Mouse (Mus musculus): Measurements from ENCODE around the gene Crtap. TPM values are rescaled to one million over a fixed set of nuclear protein-coding genes. Genes with fewer than 3 reads are reported as not detected.
"Not testable (repeated sequence)": the region's sequence is repeated elsewhere in the genome, so short reads cannot be mapped to it uniquely, and the experiment has no call there.

Crtap gene
- polyA plus RNA-seq, 1 experiment, result 28.8 TPM

- TF ChIP-seq CTCF (IDR thresholded peaks at IDR 0.05; ENCODE audit: extremely low read depth, insufficient read length, insufficient replicate concordance, low read depth, low read length) (no peak), POLR2A (IDR thresholded peaks at IDR 0.05; ENCODE audit: low read depth, low read length) (no peak)
- WGBS, result 58% methylated on average over 10 of the region's 10 CpGs
- Histone ChIP-seq H3K27me3 (ENCODE audit: control insufficient read depth, insufficient read depth, low read length) (no peaks in the 10 kb centered on the region), H3K4me3 (ENCODE audit: low read depth, low read length) (no peak overlapping the region), H3K36me3 (ENCODE audit: control insufficient read depth, insufficient read depth, low read length) (peaks cover 3% of the 10 kb centered on the region; the same call in 1 of the 2 replicates), H3K4me1 (ENCODE audit: control insufficient read depth, insufficient read depth, insufficient read length, low read length) (peaks cover 11% of the 10 kb centered on the region), H3K27ac (ENCODE audit: insufficient read depth, low read depth, low read length) (no peak overlapping the region)
These were observed 13.3 kb downstream of the Crtap start for GRCm38 (mm10) chr9:114377168-114377567.

- H3K4me1 ChIP-seq (ENCODE audit: control insufficient read depth, insufficient read depth, insufficient read length, low read length), result peaks cover 11% of the 10 kb centered on the region
- H3K36me3 ChIP-seq (ENCODE audit: control insufficient read depth, insufficient read depth, low read length), result 0 out of 2 replicates have a peak, but pooled peaks cover 3% of the 10 kb centered on the region
- no peak overlapping the region for H3K27ac ChIP-seq (ENCODE audit: insufficient read depth, low read depth, low read length)
- WGBS, result 89% methylated on average over 10 of the region's 10 CpGs
- no peaks in the 10 kb centered on the region for H3K27me3 ChIP-seq (ENCODE audit: control insufficient read depth, insufficient read depth, low read length)
- TF ChIP-seq POLR2A (IDR thresholded peaks at IDR 0.05; ENCODE audit: low read depth, low read length) (no peak), CTCF (IDR thresholded peaks at IDR 0.05; ENCODE audit: extremely low read depth, insufficient read length, insufficient replicate concordance, low read depth, low read length) (no peak)
- no peak overlapping the region for H3K4me3 ChIP-seq (ENCODE audit: low read depth, low read length)
These were observed 15.1 kb downstream of the Crtap start for GRCm38 (mm10) chr9:114375276-114375962.

DNA sequence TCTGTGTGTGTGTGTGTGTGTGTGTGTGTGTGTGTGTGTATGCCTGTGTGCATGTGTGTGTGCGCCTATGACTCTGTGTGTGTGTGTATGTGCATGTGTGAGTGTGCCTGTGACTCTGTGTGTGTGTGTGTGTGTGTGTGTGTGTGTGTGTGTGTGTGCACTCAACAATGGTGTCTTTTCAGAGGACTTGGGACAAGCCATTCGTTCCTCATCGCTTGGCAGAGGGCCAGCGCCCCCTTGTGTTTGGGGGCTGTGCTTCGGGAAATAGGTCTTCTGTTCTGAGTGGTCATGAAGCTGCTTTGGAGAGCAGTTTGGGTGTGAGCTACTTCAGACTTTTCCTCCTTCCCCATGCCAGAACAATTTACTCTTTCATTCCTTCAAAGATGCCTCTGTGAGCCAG lies 18.8 kb downstream of the Crtap start:
- not testable (repeated sequence) for H3K36me3 ChIP-seq (ENCODE audit: control insufficient read depth, insufficient read depth, low read length); H3K4me3 ChIP-seq (ENCODE audit: low read depth, low read length); H3K27me3 ChIP-seq (ENCODE audit: control insufficient read depth, insufficient read depth, low read length); H3K4me1 ChIP-seq (ENCODE audit: control insufficient read depth, insufficient read depth, insufficient read length, low read length); H3K27ac ChIP-seq (ENCODE audit: insufficient read depth, low read depth, low read length)
- WGBS, result 49% methylated on average over 5 of the region's 5 CpGs

DNA sequence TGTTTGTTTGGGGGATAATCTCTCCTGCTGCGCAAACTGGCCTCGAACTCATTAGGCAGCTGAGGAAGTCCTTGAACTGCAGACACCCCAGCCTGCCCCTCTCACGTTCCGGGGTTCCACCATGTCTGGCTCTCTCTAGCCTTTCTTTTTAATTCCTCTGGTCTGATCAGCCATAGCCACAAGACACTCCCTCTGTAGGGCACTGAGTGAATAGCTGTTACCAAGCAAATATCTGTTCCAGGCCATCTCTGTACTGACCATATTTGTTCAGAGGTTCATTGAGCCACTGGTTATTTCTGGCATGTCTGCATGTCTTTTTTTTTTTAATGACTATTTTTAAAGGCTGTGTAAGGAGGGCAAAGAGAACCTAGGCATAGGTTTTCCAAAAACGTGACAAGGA lies 21.1 kb downstream of the Crtap start:
- not testable (repeated sequence) for H3K4me1 ChIP-seq (ENCODE audit: control insufficient read depth, insufficient read depth, insufficient read length, low read length); H3K4me3 ChIP-seq (ENCODE audit: low read depth, low read length); H3K36me3 ChIP-seq (ENCODE audit: control insufficient read depth, insufficient read depth, low read length); H3K27me3 ChIP-seq (ENCODE audit: control insufficient read depth, insufficient read depth, low read length); H3K27ac ChIP-seq (ENCODE audit: insufficient read depth, low read depth, low read length)
- 43% methylated on average over 5 of the region's 5 CpGs for WGBS

DNA sequence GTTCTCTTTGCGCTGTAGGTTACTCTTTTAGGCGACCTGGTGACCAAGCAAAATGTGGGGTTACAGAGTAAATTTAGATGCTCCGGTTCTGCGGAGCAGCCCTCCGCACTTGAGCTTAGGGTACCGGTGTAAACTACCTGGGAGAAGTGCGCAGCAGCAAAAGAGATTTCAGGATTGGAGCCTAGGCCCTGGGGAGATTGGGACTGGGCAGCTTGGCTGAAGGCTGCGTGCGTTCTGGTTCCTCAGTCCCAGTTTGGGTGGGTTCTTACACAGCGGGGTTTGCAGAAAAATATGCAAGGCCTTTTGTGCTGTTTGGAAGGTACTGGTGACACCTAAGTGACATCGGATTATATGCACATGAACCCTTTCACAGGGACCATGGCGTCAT lies 22.0 kb downstream of the Crtap start:
- TF ChIP-seq CTCF (IDR thresholded peaks at IDR 0.05; ENCODE audit: extremely low read depth, insufficient read length, insufficient replicate concordance, low read depth, low read length) (no peak), POLR2A (IDR thresholded peaks at IDR 0.05; ENCODE audit: low read depth, low read length) (no peak)
- Histone ChIP-seq H3K27ac (ENCODE audit: insufficient read depth, low read depth, low read length) (no peak overlapping the region), H3K4me1 (ENCODE audit: control insufficient read depth, insufficient read depth, insufficient read length, low read length) (peaks cover 4% of the 10 kb centered on the region; the same call in 1 of the 2 replicates), H3K27me3 (ENCODE audit: control insufficient read depth, insufficient read depth, low read length) (no peaks in the 10 kb centered on the region; the same call in 1 of the 2 replicates), H3K36me3 (ENCODE audit: control insufficient read depth, insufficient read depth, low read length) (no peaks in the 10 kb centered on the region), H3K4me3 (ENCODE audit: low read depth, low read length) (peak overlapping the region; percentile 61)
- WGBS, result 11% methylated on average over 12 of the region's 12 CpGs

- peak overlapping the region; percentile 43; the same call in 1 of the 2 replicates for H3K27ac ChIP-seq (ENCODE audit: insufficient read depth, low read depth, low read length)
These were observed 22.5 kb downstream of the Crtap start for GRCm38 (mm10) chr9:114367783-114368470.

GRCm38 (mm10) chr9:114329855-114330254 lies 60.6 kb downstream of the Crtap start, which contains the start of gene Bcl2a1c:
Gene Bcl2a1c (plus strand): TSS chr9:114330135.
- 53% methylated on average over 9 of the region's 9 CpGs for WGBS
- H3K27me3 ChIP-seq (ENCODE audit: control insufficient read depth, insufficient read depth, low read length), result not testable (repeated sequence)

More at GRCm38 (mm10) chr9:114367783-114368470, 22.5 kb downstream of the Crtap start:
- Histone ChIP-seq H3K4me3 (ENCODE audit: low read depth, low read length) (peak overlapping the region; percentile 61), H3K4me1 (ENCODE audit: control insufficient read depth, insufficient read depth, insufficient read length, low read length) (peaks cover 6% of the 10 kb centered on the region; the same call in 1 of the 2 replicates), H3K36me3 (ENCODE audit: control insufficient read depth, insufficient read depth, low read length) (no peaks in the 10 kb centered on the region), H3K27me3 (ENCODE audit: control insufficient read depth, insufficient read depth, low read length) (no peaks in the 10 kb centered on the region; the same call in 1 of the 2 replicates)
- under 1% methylated on average over 48 of the region's 48 CpGs for WGBS
- no peak for TF ChIP-seq POLR2A (IDR thresholded peaks at IDR 0.05; ENCODE audit: low read depth, low read length)
- no peak for TF ChIP-seq CTCF (IDR thresholded peaks at IDR 0.05; ENCODE audit: extremely low read depth, insufficient read length, insufficient replicate concordance, low read depth, low read length)

GRCm38 (mm10) chr9:114328332-114328731 lies 62.1 kb downstream of the Crtap start:
- not testable (repeated sequence) for H3K4me1 ChIP-seq (ENCODE audit: control insufficient read depth, insufficient read depth, insufficient read length, low read length); H3K4me3 ChIP-seq (ENCODE audit: low read depth, low read length); H3K36me3 ChIP-seq (ENCODE audit: control insufficient read depth, insufficient read depth, low read length); H3K27me3 ChIP-seq (ENCODE audit: control insufficient read depth, insufficient read depth, low read length); H3K27ac ChIP-seq (ENCODE audit: insufficient read depth, low read depth, low read length)

More at GRCm38 (mm10) chr9:114329855-114330254, 60.6 kb downstream of the Crtap start, which contains the start of gene Bcl2a1c:
- H3K4me3 ChIP-seq (ENCODE audit: low read depth, low read length); H3K27ac ChIP-seq (ENCODE audit: insufficient read depth, low read depth, low read length); H3K36me3 ChIP-seq (ENCODE audit: control insufficient read depth, insufficient read depth, low read length); H3K4me1 ChIP-seq (ENCODE audit: control insufficient read depth, insufficient read depth, insufficient read length, low read length): not testable (repeated sequence)

Data from small intestine, adult 2 months (tissue).